Mouse (Mus musculus) thymus, adult 2 months (tissue): ENCODE measurements around the gene Mphosph10. TPM values are rescaled to one million over a fixed set of nuclear protein-coding genes. Genes with fewer than 3 reads are reported as not detected.

Experiments
- DNase-seq: peaks from one replicate; pipeline ENCODE4 v3.0.0; 2021
- H3K27ac ChIP-seq: fragments of 200-500 bp; 2 replicates; pipeline ENCODE4 v1.5.1; 2012; ENCODE audit warnings: low read length, control low read depth; ENCODE audit not compliant: control insufficient read depth, insufficient read depth
- H3K27me3 ChIP-seq: fragments of 200-500 bp; 2 replicates; pipeline ENCODE4 v1.6.1; 2012; ENCODE audit warnings: mild to moderate bottlenecking, low read length, moderate library complexity, mixed read lengths; ENCODE audit not compliant: control insufficient read depth, insufficient read depth
- H3K36me3 ChIP-seq: fragments of 200-500 bp; 2 replicates; pipeline ENCODE4 v1.6.1; 2012; ENCODE audit warnings: mild to moderate bottlenecking, low read length, moderate library complexity; ENCODE audit not compliant: control insufficient read depth, insufficient read depth
- H3K4me1 ChIP-seq: fragments of 200-500 bp; replicated peaks from 2 replicates; pipeline ENCODE4 v1.6.1; 2012; ENCODE audit warnings: low read length; ENCODE audit not compliant: control insufficient read depth, insufficient read depth
- H3K4me3 ChIP-seq: fragments of 200-500 bp; 2 replicates; pipeline ENCODE4 v1.5.1; 2012; ENCODE audit warnings: mild to moderate bottlenecking, low read length, control low read depth, moderate library complexity; ENCODE audit not compliant: control insufficient read depth, insufficient read depth
- CTCF ChIP-seq: fragments of 200-500 bp; IDR thresholded peaks from 2 replicates; pipeline ENCODE4 v1.5.1; 2012; ENCODE audit warnings: mild to moderate bottlenecking, control low read depth, low read length, moderate library complexity, borderline replicate concordance; ENCODE audit not compliant: control insufficient read depth, poor library complexity, insufficient read depth; ENCODE audit errors: extremely low read depth
- POLR2A ChIP-seq: fragments of 200-500 bp; IDR thresholded peaks from 2 replicates; pipeline ENCODE4 v1.6.1; 2012; ENCODE audit warnings: mild to moderate bottlenecking, low read length, control low read depth, moderate library complexity; ENCODE audit not compliant: control insufficient read depth, poor library complexity, insufficient read depth; ENCODE audit errors: extremely low read depth
- WGBS: fragments of 180-500 bp; shearing (Covaris S2); methylation state at CpG from one replicate; pipeline ENCODE4 v1.1.7; 2018; 5-methylcytosine and 5-hydroxymethylcytosine counted together
- polyA plus RNA-seq: library from polyadenylated mRNA; depleted of rRNA; stranded (reverse); fragments of >200 nt; gene quantifications from 2 replicates; pipeline ENCODE4 v1.2.3, GENCODE M21; 2012

Mphosph10 gene
- polyA plus RNA-seq, 1 experiment = 1.8 TPM

DNA sequence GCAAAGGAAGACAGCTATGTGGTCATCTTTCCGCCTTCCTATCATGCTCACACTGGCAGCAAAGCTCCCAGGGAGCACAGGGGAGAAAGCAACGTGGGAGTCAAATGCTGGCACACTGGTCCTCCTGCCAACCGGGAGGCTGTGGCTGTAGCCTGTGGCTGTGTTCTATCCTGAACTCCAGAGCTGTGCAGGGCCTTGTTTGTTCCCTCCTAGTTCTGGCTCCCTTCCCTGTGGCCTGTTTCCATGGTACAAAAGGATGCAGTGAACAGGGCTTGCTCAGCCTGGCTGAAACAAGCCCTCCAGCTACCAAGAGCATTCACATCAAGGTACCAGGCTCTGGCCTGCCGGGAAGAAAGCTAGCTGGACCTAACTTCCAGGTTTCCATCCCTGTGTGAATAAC, 41.0 kb downstream of the Mphosph10 start:
- Histone ChIP-seq H3K4me3 (no peak overlapping the region), H3K27me3 (no peaks in the 10 kb centered on the region), H3K27ac (no peak overlapping the region), H3K4me1 (no peaks in the 10 kb centered on the region), H3K36me3 (peaks cover 4% of the 10 kb centered on the region; the same call in 1 of the 2 replicates)
- WGBS = 89% methylated on average over 4 of the region's 4 CpGs
- TF ChIP-seq CTCF (no peak), POLR2A (no peak)
- DNase-seq = no peak

DNA sequence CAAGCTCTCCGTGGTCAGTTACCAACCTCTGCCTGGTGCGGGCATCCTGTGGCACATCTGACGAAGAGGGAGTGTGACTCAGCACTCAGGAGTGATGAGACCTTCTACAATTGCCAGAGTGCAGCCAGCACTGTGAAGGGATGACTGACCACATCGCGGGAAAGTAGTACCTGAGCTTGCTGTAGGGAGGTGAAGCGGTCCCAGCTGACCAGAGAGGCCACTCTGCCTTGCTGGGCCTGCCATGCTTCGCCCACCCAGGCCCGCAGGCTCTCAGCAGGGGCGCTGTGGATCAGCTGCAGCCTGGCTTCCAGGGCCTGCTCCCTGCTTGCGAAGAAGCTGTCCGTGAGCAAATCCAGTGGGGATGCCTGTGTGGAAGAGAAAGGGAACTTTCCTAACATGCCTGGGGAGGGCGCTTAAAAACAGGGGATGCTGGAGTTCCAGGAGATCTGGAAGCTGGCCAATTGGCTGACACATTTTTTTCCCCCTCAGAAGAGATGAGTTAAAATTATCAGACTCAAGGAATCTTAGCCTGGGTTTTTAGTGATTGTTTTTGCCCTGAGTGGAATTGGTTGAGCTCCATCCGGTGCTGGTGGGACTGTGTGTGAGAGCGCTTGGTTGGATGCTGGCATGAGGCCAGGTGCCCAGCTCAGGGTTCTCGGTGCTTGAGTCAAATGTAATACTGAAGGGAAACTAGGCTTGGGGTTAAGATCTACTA, 42.8 kb downstream of the Mphosph10 start:
- H3K27ac ChIP-seq = no peak overlapping the region
- WGBS = 91% methylated on average over 15 of the region's 15 CpGs
- H3K27me3 ChIP-seq = no peaks in the 10 kb centered on the region
- H3K4me1 ChIP-seq = no peaks in the 10 kb centered on the region
- DNase-seq = no peak
- TF ChIP-seq POLR2A (no peak), CTCF (no peak)
- no peak overlapping the region for H3K4me3 ChIP-seq
- H3K36me3 ChIP-seq = peaks cover 4% of the 10 kb centered on the region; the same call in 1 of the 2 replicates

DNA sequence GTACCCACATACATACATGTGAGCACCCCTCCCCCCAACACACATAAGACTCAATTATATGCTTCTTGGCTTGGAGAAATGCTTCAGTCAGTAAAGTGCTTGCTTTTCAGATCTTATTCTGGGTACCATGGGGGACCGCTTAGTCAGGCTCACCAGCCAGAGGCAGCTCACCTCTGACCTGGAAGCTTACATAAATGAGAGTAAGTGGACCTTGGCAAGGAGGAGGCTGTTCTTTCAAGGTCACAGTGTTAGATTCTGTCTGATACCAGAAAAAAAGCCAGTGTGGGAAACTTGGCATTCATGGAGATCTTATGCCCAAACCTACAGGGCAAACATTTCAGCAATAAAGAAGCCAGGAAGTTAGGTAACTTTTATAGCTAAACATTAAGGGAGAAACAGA, 44.3 kb downstream of the Mphosph10 start:
- 100% methylated on average over 1 of the region's 1 CpGs for WGBS
- Histone ChIP-seq H3K36me3 (peaks cover 4% of the 10 kb centered on the region; the same call in 1 of the 2 replicates), H3K4me1 (no peaks in the 10 kb centered on the region), H3K4me3 (no peak overlapping the region), H3K27ac (no peak overlapping the region), H3K27me3 (no peaks in the 10 kb centered on the region)
- no peak for DNase-seq
- TF ChIP-seq POLR2A (no peak), CTCF (no peak)

DNA sequence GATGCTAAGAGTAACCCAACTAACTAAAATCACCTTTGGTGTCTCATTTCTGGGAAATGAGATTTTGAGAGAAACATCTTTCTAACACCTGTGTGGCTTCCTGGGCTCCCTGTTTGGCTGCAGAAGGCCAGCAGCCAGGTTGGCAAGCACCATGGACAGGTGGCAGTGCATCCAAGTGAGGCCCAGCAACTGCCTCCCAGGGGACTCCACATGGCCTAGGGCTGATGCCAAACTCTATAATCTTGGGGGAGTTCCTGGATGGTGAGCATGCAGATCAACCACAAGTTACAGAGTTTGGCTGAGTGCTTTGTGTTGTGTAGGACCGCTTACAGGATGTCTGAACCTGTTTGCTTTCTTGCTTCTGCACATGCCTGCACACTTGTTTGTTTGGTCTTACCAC, 59.4 kb downstream of the Mphosph10 start:
- H3K36me3 ChIP-seq = peaks cover 3% of the 10 kb centered on the region
- no peak overlapping the region for H3K27ac ChIP-seq
- no peaks in the 10 kb centered on the region for H3K4me1 ChIP-seq
- no peak for DNase-seq
- no peak overlapping the region for H3K4me3 ChIP-seq
- H3K27me3 ChIP-seq = no peaks in the 10 kb centered on the region
- 96% methylated on average over 1 of the region's 1 CpGs for WGBS
- no peak for TF ChIP-seq CTCF
- no peak for TF ChIP-seq POLR2A

DNA sequence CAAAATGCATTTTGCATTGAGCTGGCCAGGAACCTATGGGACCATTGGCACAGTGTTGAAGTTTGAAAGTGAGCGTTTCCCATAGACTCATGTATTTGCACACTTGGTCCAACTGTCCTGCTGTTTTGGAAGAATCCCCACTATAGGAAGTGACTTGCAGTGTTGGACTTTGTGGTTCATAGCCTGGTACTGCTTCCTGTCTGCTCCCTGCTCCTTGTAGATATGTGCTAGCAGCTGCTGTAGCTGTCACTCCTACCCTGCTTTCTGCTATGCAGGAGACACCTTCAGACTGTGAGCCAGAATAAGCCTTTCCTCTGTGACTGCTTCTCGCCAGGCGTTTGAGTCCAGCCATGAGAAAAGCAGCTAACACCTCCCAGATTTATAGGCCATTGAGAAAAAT, 60.8 kb downstream of the Mphosph10 start:
- Histone ChIP-seq H3K36me3 (no peaks in the 10 kb centered on the region), H3K4me1 (no peaks in the 10 kb centered on the region), H3K27ac (no peak overlapping the region), H3K4me3 (no peak overlapping the region), H3K27me3 (no peaks in the 10 kb centered on the region)
- DNase-seq = no peak
- 94% methylated on average over 3 of the region's 3 CpGs for WGBS
- no peak for TF ChIP-seq CTCF
- no peak for TF ChIP-seq POLR2A

DNA sequence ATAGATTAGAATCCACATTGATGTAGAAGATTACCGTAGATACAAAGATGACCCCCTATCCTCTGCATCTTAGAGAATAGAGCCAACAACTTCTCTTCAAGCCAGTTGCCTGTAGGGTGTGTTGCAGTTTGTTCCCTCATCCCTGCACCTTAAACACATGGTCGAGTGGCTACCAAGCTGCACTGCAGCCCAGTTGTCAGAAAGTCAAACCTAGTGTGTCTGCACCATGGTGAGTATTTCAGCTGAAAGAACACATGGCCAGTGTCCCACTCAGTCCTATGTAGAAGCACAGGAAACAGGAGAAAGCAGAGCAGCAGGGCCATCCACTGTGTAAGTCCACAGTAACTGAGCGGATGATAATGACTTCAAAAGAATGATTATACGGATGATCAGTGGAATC, 64.6 kb downstream of the Mphosph10 start:
- TF ChIP-seq CTCF = no peak
- no peak for TF ChIP-seq POLR2A
- no peak overlapping the region for H3K27ac ChIP-seq
- H3K4me3 ChIP-seq = no peak overlapping the region
- H3K36me3 ChIP-seq = no peaks in the 10 kb centered on the region
- DNase-seq = no peak
- H3K4me1 ChIP-seq = no peaks in the 10 kb centered on the region
- WGBS = 91% methylated on average over 4 of the region's 4 CpGs
- no peaks in the 10 kb centered on the region for H3K27me3 ChIP-seq
